Mouse (Mus musculus) gastrocnemius, adult 2 months (tissue): ENCODE results near the gene Dlk1. TPM values are rescaled to one million over a fixed set of nuclear protein-coding genes. Genes with fewer than 3 reads are reported as not detected.

Experiments used
- DNase-seq: peaks from one replicate; pipeline ENCODE4 v3.0.0; 2022
- H3K27ac ChIP-seq: fragments of 200-600 bp; 2 replicates; pipeline ENCODE4 v1.8.1; 2022; ENCODE audit warnings: mild to moderate bottlenecking
- H3K4me3 ChIP-seq: fragments of 200-600 bp; 2 replicates; pipeline ENCODE4 v1.8.1; 2022; ENCODE audit warnings: mild to moderate bottlenecking, moderate library complexity
- CTCF ChIP-seq: fragments of 200-600 bp; IDR thresholded peaks from 2 replicates; pipeline ENCODE4 v1.8.1; 2022; ENCODE audit warnings: antibody characterized with exemption, mild to moderate bottlenecking, moderate library complexity
- intact Hi-C: fragments of 180-260 bp; cut with DNase I; formaldehyde crosslinking; loops from one replicate; pipeline ENCODE4 v1.15.1; 2025
- total RNA-seq, 2 experiments: library from RNA; stranded (reverse); gene quantifications; 2 replicates each; pipeline ENCODE4 v1.2.3; 2021

The Dlk1 gene
- total RNA-seq, 2 experiments from 2014 or later = 0.45 to 1.7 TPM

GRCm38 (mm10) chr12:109423716-109424429, 28.8 kb upstream of the Dlk1 start:
- DNase-seq = no peak
- intact Hi-C loops = no loop called here
- H3K27ac ChIP-seq = no peak overlapping the region
- no peak for TF ChIP-seq CTCF
- no peak overlapping the region for H3K4me3 ChIP-seq

DNA sequence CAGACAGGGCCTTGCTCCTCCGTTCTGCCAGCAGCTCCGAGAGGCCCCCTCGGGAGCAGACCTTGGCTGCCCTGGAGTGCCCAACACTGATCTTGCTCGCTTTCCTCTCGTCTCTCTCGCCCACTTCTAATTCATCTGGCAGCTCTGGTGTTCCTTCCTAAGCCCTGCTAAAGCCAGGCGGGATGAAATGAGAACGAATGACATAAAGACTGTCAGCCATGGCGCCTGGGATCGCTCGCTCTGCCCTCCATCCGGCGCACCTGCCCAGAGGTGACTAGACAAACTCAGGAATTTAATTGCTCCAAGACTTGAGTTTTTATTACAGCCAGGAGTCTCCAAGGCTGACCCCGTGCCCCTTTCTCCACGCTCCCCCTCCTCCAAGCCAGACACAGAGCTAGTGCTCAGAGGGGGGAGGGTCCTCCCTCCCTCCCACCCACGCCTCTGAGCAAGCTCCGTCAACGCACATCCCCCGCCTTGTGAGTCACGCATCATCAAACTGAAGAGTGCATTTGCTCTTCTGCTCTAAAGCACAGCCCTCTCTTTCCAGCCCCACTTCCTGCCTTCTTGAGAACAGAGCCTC, 27.8 kb upstream of the Dlk1 start:
- no peak overlapping the region for H3K4me3 ChIP-seq
- TF ChIP-seq CTCF = no peak
- H3K27ac ChIP-seq = no peak overlapping the region
- intact Hi-C loops = no loop called here
- DNase-seq = no peak

DNA sequence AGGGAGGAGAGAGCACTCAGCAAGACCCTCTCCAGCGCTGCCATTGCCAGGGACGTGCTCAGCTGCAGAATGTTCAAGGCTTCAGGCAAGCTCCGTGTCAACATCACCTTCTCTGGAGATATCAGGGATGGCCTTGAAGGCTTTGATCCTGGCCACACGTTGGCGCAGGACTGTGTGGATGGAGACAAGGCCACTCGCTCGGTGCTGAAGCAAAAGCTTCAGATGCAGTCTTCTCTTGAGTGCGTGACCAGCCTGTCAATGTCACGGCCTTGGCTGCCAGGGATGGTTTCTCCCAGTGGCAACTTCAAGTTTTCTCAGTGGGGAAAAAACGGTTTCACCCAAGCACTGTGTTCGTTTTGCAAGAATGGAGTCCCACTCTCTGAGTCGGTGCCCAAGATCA, 26.6 kb upstream of the Dlk1 start:
- TF ChIP-seq CTCF = no peak
- H3K4me3 ChIP-seq = no peak overlapping the region
- H3K27ac ChIP-seq = no peak overlapping the region
- no peak for DNase-seq
- intact Hi-C loops = no loop called here

DNA sequence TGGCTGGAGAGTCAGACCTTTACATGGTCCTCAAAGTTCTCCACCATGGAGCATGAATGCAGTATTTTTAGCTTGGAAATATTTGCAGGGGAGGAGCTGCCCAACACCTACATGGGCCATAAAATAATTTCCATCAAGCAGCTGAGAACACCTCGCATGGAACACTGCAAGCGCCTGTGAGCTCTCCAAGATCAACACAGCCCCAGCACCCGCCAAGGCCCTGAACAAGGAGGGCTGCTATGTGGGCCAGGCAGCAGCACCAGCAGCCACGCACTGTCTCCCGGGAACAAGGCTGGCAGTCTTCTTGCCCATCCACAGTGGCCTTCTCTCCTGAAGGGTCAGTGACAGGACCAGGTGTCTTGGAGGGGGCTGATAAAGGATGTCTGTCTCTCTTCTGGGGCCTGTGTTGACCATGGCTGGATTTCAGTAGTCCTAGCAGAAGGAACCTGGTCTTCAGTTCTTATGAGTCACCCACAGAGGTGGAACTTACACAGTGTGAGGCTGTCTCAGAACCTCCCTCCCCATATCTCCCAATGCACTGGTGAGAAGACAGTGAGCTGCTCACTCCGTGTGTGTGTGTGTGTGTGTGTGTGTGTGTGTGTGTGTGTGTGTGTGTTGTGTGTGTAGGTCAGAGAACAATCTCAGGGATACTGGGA, 20.0 kb upstream of the Dlk1 start:
- Histone ChIP-seq H3K27ac (no peak overlapping the region), H3K4me3 (no peak overlapping the region)
- intact Hi-C loops = no loop called here
- no peak for DNase-seq
- TF ChIP-seq CTCF = no peak

DNA sequence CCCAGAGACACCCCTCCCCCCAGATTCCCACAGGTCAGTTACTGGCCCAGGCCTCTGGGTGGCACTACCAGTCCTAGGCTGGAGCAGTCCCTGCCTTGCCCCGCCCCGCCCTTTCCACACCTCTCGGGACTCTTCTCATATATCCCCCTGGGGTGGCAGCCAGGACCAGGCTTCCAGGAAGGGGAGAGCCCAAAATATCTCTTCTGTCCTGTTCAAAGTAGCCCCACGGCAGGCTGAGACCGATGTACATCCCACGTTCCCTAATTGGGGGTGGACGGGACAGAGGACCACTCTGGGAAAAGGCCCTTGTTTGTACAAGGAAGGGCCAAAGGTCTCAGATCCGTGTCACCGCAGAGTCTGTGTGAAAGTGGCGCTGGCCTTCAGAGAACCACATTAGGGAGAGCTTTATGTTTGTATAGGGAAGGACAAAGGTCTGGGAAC, 16.2 kb upstream of the Dlk1 start:
- Histone ChIP-seq H3K27ac (no peak overlapping the region), H3K4me3 (no peak overlapping the region)
- peak; percentile 93 for DNase-seq
- TF ChIP-seq CTCF = peak; percentile 87
- intact Hi-C loops = loop anchor here (2.0 to 5.0 kb wide), 3 partner anchors 66 to 936 kb away; no protein-coding TSS in a partner anchor

GRCm38 (mm10) chr12:109436852-109437251, 15.8 kb upstream of the Dlk1 start:
- no peak for TF ChIP-seq CTCF
- no peak overlapping the region for H3K4me3 ChIP-seq
- no peak overlapping the region for H3K27ac ChIP-seq
- intact Hi-C loops = loop anchor here (1.0 to 5.0 kb wide), 4 partner anchors 65 to 936 kb away; no protein-coding TSS in a partner anchor
- DNase-seq = no peak

- intact Hi-C loops = loop anchor here (1.0 to 5.0 kb wide), 4 partner anchors 65 to 935 kb away; no protein-coding TSS in a partner anchor
- peak; percentile 96; the same call in 1 of the 2 replicates for TF ChIP-seq CTCF
- no peak overlapping the region for H3K27ac ChIP-seq
- DNase-seq = peak; percentile 89
- peak overlapping the region; percentile 60 for H3K4me3 ChIP-seq
These were observed 14.9 kb upstream of the Dlk1 start for GRCm38 (mm10) chr12:109437559-109438350.

- no peak for TF ChIP-seq CTCF
These were observed 14.2 kb upstream of the Dlk1 start for GRCm38 (mm10) chr12:109438383-109438782.

DNA sequence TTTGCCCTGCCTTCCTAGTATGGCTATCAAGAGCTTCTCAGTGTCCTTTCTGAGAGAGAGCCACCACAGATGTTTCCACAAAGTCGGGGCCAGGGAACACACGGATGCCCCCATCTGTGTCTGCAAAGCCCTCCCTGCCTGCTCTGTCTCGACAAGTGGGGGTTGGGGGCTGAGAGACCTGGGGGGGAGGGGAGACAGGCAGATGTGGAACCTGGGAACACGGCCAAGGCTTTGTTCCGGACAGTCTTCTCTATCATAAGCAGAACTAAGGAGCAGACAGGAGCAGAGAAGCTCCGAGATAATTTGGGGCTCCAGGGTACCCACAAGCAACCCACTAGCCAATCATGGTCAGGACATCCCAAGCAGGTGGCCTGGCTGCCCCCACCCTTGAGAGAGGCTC, 12.6 kb upstream of the Dlk1 start:
- DNase-seq = no peak
- intact Hi-C loops = loop anchor here (5.0 kb wide), 1 partner anchor 62 kb away; no protein-coding TSS in a partner anchor
- H3K4me3 ChIP-seq = no peak overlapping the region
- no peak overlapping the region for H3K27ac ChIP-seq
- no peak for TF ChIP-seq CTCF

More at GRCm38 (mm10) chr12:109438383-109438782, 14.2 kb upstream of the Dlk1 start:
- DNase-seq = no peak
- Histone ChIP-seq H3K27ac (no peak overlapping the region), H3K4me3 (no peak overlapping the region)
- intact Hi-C loops = loop anchor here (5.0 kb wide), 1 partner anchor 64 kb away; no protein-coding TSS in a partner anchor

GRCm38 (mm10) chr12:109441366-109441765, 11.3 kb upstream of the Dlk1 start:
- no peak overlapping the region for H3K27ac ChIP-seq
- intact Hi-C loops = no loop called here
- no peak for DNase-seq
- no peak for TF ChIP-seq CTCF
- no peak overlapping the region for H3K4me3 ChIP-seq

- DNase-seq = no peak
- TF ChIP-seq CTCF = no peak
- no peak overlapping the region for H3K4me3 ChIP-seq
- intact Hi-C loops = no loop called here
- no peak overlapping the region for H3K27ac ChIP-seq
These were observed 10.5 kb upstream of the Dlk1 start for GRCm38 (mm10) chr12:109442115-109442514.

GRCm38 (mm10) chr12:109443276-109443675, 9.3 kb upstream of the Dlk1 start:
- DNase-seq = no peak
- H3K4me3 ChIP-seq = no peak overlapping the region
- TF ChIP-seq CTCF = no peak
- no peak overlapping the region for H3K27ac ChIP-seq
- intact Hi-C loops = no loop called here
